11 mouse cellular contexts compared by ENCODE assay signal in genomic region chr8:118285596-118286281, GRCm38 (mm10). TPM values are rescaled to one million over a fixed set of nuclear protein-coding genes. Genes with fewer than 3 reads are reported as not detected.
DNase-seq lines count a peak whose midpoint lies in the region; ATAC-seq and TF ChIP-seq lines count a peak whose summit lies in the region.
"Had no signal": no experiment of that assay in that cellular context is flagged by ENCODE, and none has a peak within 500 bp of the region (broad histone marks: within the 10 kb centered on the region; RNA-seq: fewer than 3 reads in every experiment).

No protein-coding gene starts in this region.

- ATAC-seq in heart, embryonic 14.5 days (ENCODE audit: insufficient number of reproducible peaks, insufficient read depth, low FRiP score, low read depth): no peak
- no peak for ATAC-seq in midbrain, postnatal 0 days (ENCODE audit: low FRiP score)
- no peak for ATAC-seq in granulocyte monocyte progenitor cell, adult 5-6 weeks (replicated peaks; ENCODE audit: poor library complexity, severe bottlenecking)
- ATAC-seq: CD4-positive, CD25-positive, alpha-beta regulatory T cell, adult 4 months had no signal

- H3K4me1 ChIP-seq in heart, embryonic 14.5 days (ENCODE audit: control insufficient read depth in 2 of 2, insufficient read depth in 2 of 2, low read length in 2 of 2): peaks cover 55 to 66% of the 10 kb centered on the region in 2 experiments
- H3K4me1 ChIP-seq in midbrain, postnatal 0 days (ENCODE audit: insufficient read depth, low read length): peaks cover 11% of the 10 kb centered on the region

- intact Hi-C loops in gastrocnemius, adult 2 months (cut with DNase I): loop anchor here (2.0 to 10.0 kb wide), 7 partner anchors 89 to 1107 kb away; partner anchors contain the start of gene Mlycd

- peaks cover 3% of the 10 kb centered on the region; the same call in 1 of the 2 replicates for H3K27me3 ChIP-seq in heart, embryonic 14.5 days (ENCODE audit: control insufficient read depth, insufficient read depth, low read length)
- H3K27me3 ChIP-seq in midbrain, postnatal 0 days (ENCODE audit: insufficient read depth, low read length): no peaks in the 10 kb centered on the region

- no peaks in the 10 kb centered on the region for H3K9me3 ChIP-seq in heart, embryonic 14.5 days (ENCODE audit: control insufficient read depth, low read length)
- no peaks in the 10 kb centered on the region for H3K9me3 ChIP-seq in midbrain, postnatal 0 days (ENCODE audit: low read length)

- H3K4me3 ChIP-seq in gastrocnemius, adult 2 months: peak overlapping the region; percentile 73
- peak overlapping the region; percentile 74 to 77; a peak in 3 of 4 replicates for H3K4me3 ChIP-seq in heart, embryonic 14.5 days (ENCODE audit: control insufficient read depth in 1 of 2, insufficient read depth in 1 of 2, low read depth in 1 of 2, low read length in 2 of 2)
- peak overlapping the region; percentile 60 for H3K4me3 ChIP-seq in midbrain, postnatal 0 days (ENCODE audit: low read depth, low read length)

- peak; percentile 75 for DNase-seq in gastrocnemius, adult 2 months
- DNase-seq in gastrocnemius, postnatal 4 days (ENCODE audit: low spot score in 2 of 2): no peak
- DNase-seq in ZHBTc4 (ENCODE audit: low read depth, low spot score): peak; percentile 72
- no peak for DNase-seq in midbrain, postnatal 0 days (ENCODE audit: low spot score)
- DNase-seq in right cerebral cortex, postnatal 36 days (ENCODE audit: low spot score in 2 of 2): no peak
- no peak for DNase-seq in liver
- DNase-seq: thymus, postnatal 25 days had no signal

- no peak for TF ChIP-seq CTCF in gastrocnemius, adult 2 months (IDR thresholded peaks at IDR 0.05)
- no peak for TF ChIP-seq CTCF in midbrain, postnatal 0 days (IDR thresholded peaks at IDR 0.05)

- H3K4me2 ChIP-seq in heart, embryonic 14.5 days (ENCODE audit: low read length): peak overlapping the region; percentile 89
- peak overlapping the region; percentile 70 for H3K4me2 ChIP-seq in midbrain, postnatal 0 days (ENCODE audit: low read depth, low read length, poor library complexity, severe bottlenecking)

- H3K27ac ChIP-seq in gastrocnemius, adult 2 months: peak overlapping the region; percentile 97
- peak overlapping the region; percentile 96 to 99 for H3K27ac ChIP-seq in heart, embryonic 14.5 days (replicated peaks in 1 of 2; ENCODE audit: control insufficient read depth in 1 of 2, insufficient read depth in 1 of 2, low read depth in 2 of 2, low read length in 2 of 2)
- no peak overlapping the region for H3K27ac ChIP-seq in midbrain, postnatal 0 days (ENCODE audit: low read depth, low read length)
- H3K27ac ChIP-seq: kidney, postnatal 0 days had no signal

- peak overlapping the region; percentile 90 for H3K9ac ChIP-seq in heart, embryonic 14.5 days (ENCODE audit: low read length)
- peak overlapping the region; percentile 58; the same call in 1 of the 2 replicates for H3K9ac ChIP-seq in midbrain, postnatal 0 days (replicated peaks; ENCODE audit: low read length, poor library complexity, severe bottlenecking)

- WGBS in heart, embryonic 14.5 days: 31% methylated on average over 10 of the region's 10 CpGs
- 26% methylated on average over 10 of the region's 10 CpGs for WGBS in midbrain, postnatal 0 days

- no peaks in the 10 kb centered on the region for H3K36me3 ChIP-seq in heart, embryonic 14.5 days (ENCODE audit: control insufficient read depth, insufficient read depth, low read length)
- H3K36me3 ChIP-seq in midbrain, postnatal 0 days (ENCODE audit: insufficient read depth, low read length): no peaks in the 10 kb centered on the region

RNA-seq across cellular contexts. Expression of gene Cdh13, which starts 2.2 kb away (rescaled TPM):
- total RNA-seq in gastrocnemius, adult 2 months (2021): 100 to 1,000 TPM in 1 of 2 experiments, 10 to 100 TPM in 1; 88.3 to 104 TPM
- 100 to 1,000 TPM; 136 to 141 TPM for total RNA-seq in gastrocnemius, postnatal 4 days (2021)
- 94.9 and 109 TPM in 2 replicates for polyA plus RNA-seq in heart, embryonic 14.5 days (2014; fragmentation: Nextera tagmentation; extraction: Ambion mirVana)
- total RNA-seq in midbrain, postnatal 0 days (2014; rRNA removed): 183 and 199 TPM in 2 replicates
- 192 and 203 TPM in 2 replicates for polyA plus RNA-seq in midbrain, postnatal 0 days (2015; fragmentation: Nextera tagmentation; extraction: Ambion mirVana)
- not detected in 2 replicates for total RNA-seq in granulocyte monocyte progenitor cell, adult 5-6 weeks (2014; fragmentation: Nextera tagmentation)
- 0.10 TPM in 1 of 2 replicates, not detected in the other for total RNA-seq in granulocyte monocyte progenitor cell, adult 5-6 weeks (2017)

Comparison
In these comparisons a context has a peak if more than half of its experiments do, and no peak if none do; other contexts are left out.
1. DNase-seq: peak in gastrocnemius, adult 2 months (single experiment) and ZHBTc4 (single experiment); none in gastrocnemius, postnatal 4 days (0 of 2), midbrain, postnatal 0 days (single experiment), right cerebral cortex, postnatal 36 days (0 of 2) and liver (single experiment).
2. RNA of gene Cdh13, which starts 2.2 kb away (total RNA-seq): 183 to 199 TPM in midbrain, postnatal 0 days, 136 to 141 TPM in gastrocnemius, postnatal 4 days and 88.3 to 104 TPM in gastrocnemius, adult 2 months; 0.10 TPM in granulocyte monocyte progenitor cell, adult 5-6 weeks; every median in the first group is over 10 times any median in the second.
3. Peak in every context shown above with its lines, with median percentiles within 50 percentile points of each other: H3K4me3 ChIP-seq.